Mouse (Mus musculus): Measurements from ENCODE around the gene Plcl2. TPM values are rescaled to one million over a fixed set of nuclear protein-coding genes. Genes with fewer than 3 reads are reported as not detected.
"Not testable (repeated sequence)": the region's sequence is repeated elsewhere in the genome, so short reads cannot be mapped to it uniquely, and the experiment has no call there.

Plcl2 gene
- polyA plus RNA-seq, 1 experiment from 2014 or later: 3.7 TPM

DNA sequence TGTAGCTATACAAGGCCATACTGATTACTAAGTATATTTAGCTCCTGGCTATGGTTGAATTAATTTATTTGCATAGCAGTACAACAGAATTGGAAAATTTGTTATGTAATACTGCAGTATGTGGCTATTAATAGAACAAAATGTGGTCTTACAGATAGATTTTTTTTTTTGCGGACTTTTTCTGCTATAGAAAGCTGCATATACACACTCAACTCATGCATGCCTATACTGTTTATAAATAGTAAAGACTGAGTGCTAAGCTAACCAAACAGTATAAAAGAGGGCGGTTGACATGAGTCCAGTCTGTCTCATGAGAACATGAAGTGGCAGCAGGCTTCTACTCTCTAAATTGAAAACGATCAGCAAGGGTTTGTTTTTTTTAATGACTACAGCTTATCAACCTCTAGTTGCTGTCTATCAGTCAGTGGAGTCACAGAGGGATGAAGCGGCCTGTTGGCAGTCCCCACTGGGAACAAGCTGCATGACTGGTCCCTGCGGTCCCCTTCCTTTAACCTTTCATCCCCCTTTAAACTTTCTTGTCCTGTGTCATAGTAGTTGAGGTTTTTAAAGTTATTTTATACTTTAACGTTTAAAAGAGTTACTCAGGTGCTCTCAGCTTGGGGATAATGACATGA lies 8.7 kb downstream of the Plcl2 start:
- ATAC-seq (ENCODE audit: low FRiP score, low read depth): no peak

DNA sequence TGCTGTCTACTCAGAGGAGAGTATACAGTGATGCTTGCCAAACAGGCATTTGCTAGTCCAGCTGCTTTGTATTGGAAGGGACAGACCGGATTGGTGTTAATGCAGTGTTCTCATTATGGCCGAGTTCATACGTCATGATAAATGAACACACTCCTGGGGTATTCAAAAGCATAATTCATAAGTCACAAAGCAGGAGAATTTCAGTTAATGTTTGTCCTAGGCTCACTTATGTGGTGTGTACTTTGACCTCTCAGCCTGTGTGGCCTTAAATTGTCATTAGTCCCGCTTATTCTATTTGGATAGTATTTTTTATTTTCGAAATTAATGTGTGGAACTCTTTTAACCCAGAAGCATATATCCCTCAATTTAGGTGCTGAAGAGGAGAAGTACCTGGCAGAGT lies 10.4 kb downstream of the Plcl2 start:
- Histone ChIP-seq H3K4me1 (no peaks in the 10 kb centered on the region), H3K9me3 (no peaks in the 10 kb centered on the region), H3K9ac (no peak overlapping the region), H3K27ac (no peak overlapping the region), H3K4me2 (replicated peaks) (no peak overlapping the region), H3K27me3 (no peaks in the 10 kb centered on the region), H3K4me3 (no peak overlapping the region), H3K36me3 (no peaks in the 10 kb centered on the region)
- ATAC-seq (ENCODE audit: low FRiP score, low read depth): no peak
- WGBS: 89% methylated on average over 5 of the region's 5 CpGs

More for the DNA sequence above, 8.7 kb downstream of the Plcl2 start:
- H3K4me1 ChIP-seq: no peaks in the 10 kb centered on the region
- no peaks in the 10 kb centered on the region for H3K36me3 ChIP-seq
- no peak overlapping the region for H3K4me2 ChIP-seq (replicated peaks)
- H3K4me3 ChIP-seq: no peak overlapping the region
- no peak overlapping the region for H3K9ac ChIP-seq
- no peaks in the 10 kb centered on the region for H3K9me3 ChIP-seq
- no peak overlapping the region for H3K27ac ChIP-seq
- no peaks in the 10 kb centered on the region for H3K27me3 ChIP-seq
- 74% methylated on average over 6 of the region's 6 CpGs for WGBS

DNA sequence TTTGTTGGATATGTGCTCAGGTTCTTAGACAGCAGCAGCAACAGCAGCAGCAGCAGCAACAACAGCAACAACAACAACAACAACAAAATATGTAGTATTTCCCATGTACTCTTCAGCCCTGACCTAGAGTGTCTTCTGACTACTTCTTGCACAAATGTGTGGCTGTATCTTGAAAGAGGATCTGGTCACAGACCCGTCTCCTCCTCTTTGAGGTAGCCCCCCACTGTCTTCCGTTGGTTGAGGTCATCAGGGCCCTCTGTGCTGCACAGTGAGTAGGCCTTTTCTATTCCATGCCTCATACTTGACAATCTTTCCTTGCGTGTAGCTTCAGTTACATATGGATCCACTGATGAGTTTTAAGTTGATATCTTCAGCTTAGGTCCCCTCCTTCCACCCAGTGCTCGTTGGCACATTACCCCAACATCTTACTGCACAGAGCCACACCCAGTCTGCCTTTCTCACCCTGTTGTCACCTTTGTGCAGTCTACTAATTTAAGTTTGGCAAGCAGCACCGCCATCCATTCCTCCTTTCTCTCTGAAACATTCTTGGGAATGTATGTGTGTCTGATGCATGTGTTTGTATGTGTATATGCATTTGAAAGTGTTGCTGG lies 13.4 kb downstream of the Plcl2 start:
- Histone ChIP-seq H3K36me3 (no peaks in the 10 kb centered on the region), H3K9me3 (no peaks in the 10 kb centered on the region), H3K4me3 (no peak overlapping the region), H3K27me3 (no peaks in the 10 kb centered on the region), H3K4me1 (0 out of 2 replicates have a peak, but pooled peaks cover 3% of the 10 kb centered on the region), H3K4me2 (replicated peaks) (no peak overlapping the region), H3K27ac (no peak overlapping the region), H3K9ac (no peak overlapping the region)
- no peak for ATAC-seq (ENCODE audit: low FRiP score, low read depth)
- 84% methylated on average over 5 of the region's 5 CpGs for WGBS

DNA sequence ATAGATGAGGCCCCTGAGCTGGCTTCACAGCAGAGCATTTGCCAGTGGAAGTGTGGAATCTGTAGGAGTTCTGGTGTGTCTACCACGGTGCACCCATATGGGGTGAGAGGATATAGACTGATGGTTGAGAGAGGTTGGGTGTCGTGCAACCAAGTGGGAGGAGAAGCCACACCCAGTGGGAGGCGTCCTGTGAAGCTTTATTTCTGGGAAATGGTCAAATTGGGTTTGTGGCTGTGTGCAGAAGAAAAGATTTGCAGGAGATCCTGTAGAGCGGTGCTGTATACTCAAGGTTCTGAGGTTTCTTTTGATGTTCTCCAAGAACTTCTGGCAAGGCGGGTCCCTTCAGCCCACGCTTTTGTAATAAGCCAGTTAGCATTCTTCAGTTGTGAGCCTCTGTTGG lies 15.8 kb downstream of the Plcl2 start:
- no peak overlapping the region for H3K4me3 ChIP-seq
- no peaks in the 10 kb centered on the region for H3K9me3 ChIP-seq
- no peak overlapping the region for H3K27ac ChIP-seq
- H3K36me3 ChIP-seq: no peaks in the 10 kb centered on the region
- 74% methylated on average over 6 of the region's 6 CpGs for WGBS
- H3K27me3 ChIP-seq: no peaks in the 10 kb centered on the region
- ATAC-seq (ENCODE audit: low FRiP score, low read depth): no peak
- H3K4me2 ChIP-seq (replicated peaks): no peak overlapping the region
- no peak overlapping the region for H3K9ac ChIP-seq
- H3K4me1 ChIP-seq: 0 out of 2 replicates have a peak, but pooled peaks cover 3% of the 10 kb centered on the region

DNA sequence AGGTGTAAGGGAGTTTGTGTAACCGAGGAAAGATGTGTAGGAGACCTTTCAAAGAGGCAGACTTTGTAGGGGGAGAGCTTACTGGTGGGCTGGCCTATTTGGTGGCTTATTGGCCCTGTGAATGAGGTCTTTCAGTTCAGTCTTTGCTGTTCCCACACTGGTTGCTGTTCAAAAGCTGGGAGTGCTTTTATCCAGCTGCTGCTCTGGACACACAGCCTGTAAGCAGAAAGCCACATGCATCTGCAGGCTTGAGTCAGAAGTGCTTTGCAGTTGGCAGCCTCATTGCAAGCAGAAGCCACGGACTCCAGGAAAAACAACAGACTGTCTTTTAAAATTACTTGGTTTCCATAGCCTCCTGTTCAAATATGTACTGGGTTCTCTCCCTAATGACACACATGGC lies 16.6 kb downstream of the Plcl2 start:
- no peak overlapping the region for H3K27ac ChIP-seq
- ATAC-seq (ENCODE audit: low FRiP score, low read depth): 0 out of 2 replicates have a peak, but pooled peaks have one; percentile 19
- H3K36me3 ChIP-seq: no peaks in the 10 kb centered on the region
- H3K27me3 ChIP-seq: no peaks in the 10 kb centered on the region
- no peak overlapping the region for H3K9ac ChIP-seq
- no peaks in the 10 kb centered on the region for H3K9me3 ChIP-seq
- H3K4me2 ChIP-seq (replicated peaks): no peak overlapping the region
- WGBS: 38% methylated on average over 2 of the region's 2 CpGs
- 0 out of 2 replicates have a peak, but pooled peaks cover 3% of the 10 kb centered on the region for H3K4me1 ChIP-seq
- H3K4me3 ChIP-seq: no peak overlapping the region

DNA sequence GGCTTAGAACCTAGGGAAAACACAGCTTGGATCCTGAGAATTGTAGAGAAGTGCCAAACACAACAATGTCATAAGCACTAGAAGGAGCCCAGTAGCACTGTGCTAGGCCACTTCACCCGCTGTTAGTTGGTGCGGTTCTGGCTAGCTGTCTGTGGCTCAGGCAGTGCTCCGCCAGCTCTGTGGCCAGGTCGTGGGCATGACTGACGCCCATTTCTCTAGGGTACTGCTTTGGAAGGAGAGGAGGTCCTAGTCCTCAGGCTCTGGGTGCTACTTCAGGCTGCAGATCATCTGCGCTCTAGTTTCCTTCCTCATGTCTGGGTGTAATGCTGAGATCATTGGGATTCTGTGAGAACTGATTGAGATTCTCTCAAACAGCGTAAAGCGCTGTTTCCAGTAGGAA lies 20.9 kb downstream of the Plcl2 start:
- Histone ChIP-seq H3K36me3 (no peaks in the 10 kb centered on the region), H3K4me1 (0 out of 2 replicates have a peak, but pooled peaks cover 3% of the 10 kb centered on the region), H3K9me3 (no peaks in the 10 kb centered on the region), H3K27me3 (no peaks in the 10 kb centered on the region), H3K4me2 (replicated peaks) (no peak overlapping the region), H3K4me3 (no peak overlapping the region), H3K27ac (no peak overlapping the region), H3K9ac (no peak overlapping the region)
- WGBS: 87% methylated on average over 8 of the region's 8 CpGs
- ATAC-seq (ENCODE audit: low FRiP score, low read depth): no peak

DNA sequence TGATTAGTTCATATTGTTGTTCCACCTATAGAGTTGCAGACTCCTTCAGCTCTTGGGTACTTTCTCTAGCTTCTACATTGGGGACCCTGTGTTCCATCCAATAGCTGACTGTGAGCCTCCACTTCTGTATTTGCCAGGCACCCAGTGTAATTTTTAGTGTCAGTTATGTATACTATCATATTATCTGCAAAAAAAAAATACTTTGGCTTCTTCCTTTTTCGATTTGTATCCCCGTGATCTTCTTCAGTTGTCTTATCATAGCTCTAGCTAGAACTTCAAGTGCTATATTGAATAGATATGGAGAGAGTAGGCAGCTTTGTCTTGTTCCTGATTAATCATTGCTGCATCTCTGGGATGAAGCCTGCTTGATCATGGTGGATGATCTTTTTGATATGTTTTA lies 25.7 kb downstream of the Plcl2 start:
- not testable (repeated sequence) for H3K36me3 ChIP-seq; H3K4me2 ChIP-seq (replicated peaks); H3K9me3 ChIP-seq; H3K27me3 ChIP-seq; ATAC-seq (ENCODE audit: low FRiP score, low read depth); H3K4me3 ChIP-seq; H3K4me1 ChIP-seq; H3K27ac ChIP-seq; H3K9ac ChIP-seq
- 91% methylated on average over 2 of the region's 2 CpGs for WGBS

DNA sequence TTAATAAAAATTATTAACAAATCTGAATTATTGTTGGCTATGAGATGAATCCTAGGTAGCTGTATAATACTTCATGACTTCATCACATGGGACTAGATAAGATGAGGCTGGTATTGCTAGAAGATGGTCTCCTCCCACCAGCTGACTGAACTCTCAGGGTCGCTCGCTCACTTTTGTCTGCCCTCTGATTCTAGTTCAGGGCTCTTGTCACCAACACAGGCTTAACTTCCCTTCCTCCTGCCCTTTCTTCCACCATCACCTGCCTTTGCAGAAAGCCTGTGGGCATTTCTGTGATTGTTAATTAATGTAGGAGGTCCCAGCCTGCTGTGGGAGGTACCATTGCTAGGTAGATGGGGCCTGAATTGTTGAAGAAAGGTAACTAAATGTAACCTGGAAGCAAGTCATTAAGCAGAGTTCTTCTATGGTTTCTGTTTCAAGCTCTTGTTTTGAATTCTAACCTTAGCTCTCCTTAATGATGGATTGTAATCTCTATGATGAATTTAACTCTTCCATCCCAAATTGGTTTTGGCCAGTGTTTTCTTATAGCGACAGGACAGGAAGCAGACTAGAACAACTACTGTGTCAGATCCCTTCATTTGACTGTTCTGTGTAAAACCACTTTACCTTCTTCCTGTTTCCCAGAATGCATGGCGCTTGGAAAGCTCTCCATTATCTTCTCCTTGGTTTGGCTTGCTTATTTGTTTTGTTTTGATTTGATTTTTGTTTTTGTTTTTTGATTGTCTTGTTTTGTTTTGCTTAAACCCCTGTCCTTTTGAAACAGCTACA lies 27.4 kb downstream of the Plcl2 start:
- Histone ChIP-seq H3K27me3 (no peaks in the 10 kb centered on the region), H3K4me3 (no peak overlapping the region), H3K36me3 (no peaks in the 10 kb centered on the region), H3K9me3 (no peaks in the 10 kb centered on the region), H3K9ac (no peak overlapping the region), H3K27ac (no peak overlapping the region), H3K4me2 (replicated peaks) (no peak overlapping the region), H3K4me1 (no peaks in the 10 kb centered on the region)
- no peak for ATAC-seq (ENCODE audit: low FRiP score, low read depth)
- WGBS: 95% methylated on average over 4 of the region's 4 CpGs

DNA sequence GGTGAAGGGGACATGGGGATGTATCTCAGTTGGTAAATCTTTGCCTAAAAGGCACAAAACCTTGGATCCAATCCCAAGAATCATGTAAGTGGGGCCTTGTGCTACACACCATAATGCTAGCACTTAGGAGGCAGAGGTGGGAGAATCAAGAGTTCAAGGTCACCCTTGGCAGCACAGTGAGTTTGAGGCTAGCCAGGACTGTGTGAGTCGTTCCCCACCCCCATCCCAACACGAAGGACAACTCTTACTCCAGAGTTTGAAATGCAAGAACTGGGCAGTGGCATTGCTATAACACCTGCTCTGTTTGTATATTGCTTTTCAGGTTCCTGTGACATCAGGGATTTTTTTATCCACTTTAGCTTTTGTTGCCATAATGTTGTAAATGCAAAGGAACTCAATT lies 28.6 kb downstream of the Plcl2 start:
- ATAC-seq (ENCODE audit: low FRiP score, low read depth): no peak
- H3K9ac ChIP-seq: no peak overlapping the region
- H3K4me2 ChIP-seq (replicated peaks): no peak overlapping the region
- H3K9me3 ChIP-seq: peaks cover 4% of the 10 kb centered on the region
- H3K27ac ChIP-seq: no peak overlapping the region
- H3K36me3 ChIP-seq: 0 out of 2 replicates have a peak, but pooled peaks cover 4% of the 10 kb centered on the region
- 78% methylated on average over 2 of the region's 2 CpGs for WGBS
- H3K4me3 ChIP-seq: no peak overlapping the region
- no peaks in the 10 kb centered on the region for H3K4me1 ChIP-seq
- no peaks in the 10 kb centered on the region for H3K27me3 ChIP-seq

DNA sequence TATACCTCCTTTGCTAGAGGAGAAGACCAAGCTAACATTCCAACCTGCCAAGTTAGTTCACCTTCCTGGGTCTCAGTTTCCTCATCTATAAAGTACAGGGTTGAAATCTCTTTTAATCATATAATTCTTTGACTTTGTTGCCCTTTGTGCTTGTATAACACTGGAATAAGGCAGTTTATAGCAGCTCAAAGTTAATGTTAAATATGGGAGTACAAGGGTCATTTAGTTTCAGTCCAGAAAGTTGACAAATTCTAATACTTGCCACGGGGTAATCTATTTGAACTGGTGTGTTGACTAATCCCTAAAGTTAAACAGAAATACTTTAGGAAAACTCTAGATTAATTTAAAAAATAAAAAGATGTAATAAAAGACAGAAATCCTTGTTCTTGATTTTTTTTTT lies 35.7 kb downstream of the Plcl2 start:
- Histone ChIP-seq H3K9ac (no peak overlapping the region), H3K9me3 (peaks cover 4% of the 10 kb centered on the region), H3K27me3 (no peaks in the 10 kb centered on the region), H3K4me1 (no peaks in the 10 kb centered on the region), H3K36me3 (peaks cover 4% of the 10 kb centered on the region; the same call in 1 of the 2 replicates), H3K4me2 (replicated peaks) (no peak overlapping the region), H3K27ac (no peak overlapping the region), H3K4me3 (no peak overlapping the region)
- 92% methylated on average over 1 of the region's 1 CpGs for WGBS
- no peak for ATAC-seq (ENCODE audit: low FRiP score, low read depth)

DNA sequence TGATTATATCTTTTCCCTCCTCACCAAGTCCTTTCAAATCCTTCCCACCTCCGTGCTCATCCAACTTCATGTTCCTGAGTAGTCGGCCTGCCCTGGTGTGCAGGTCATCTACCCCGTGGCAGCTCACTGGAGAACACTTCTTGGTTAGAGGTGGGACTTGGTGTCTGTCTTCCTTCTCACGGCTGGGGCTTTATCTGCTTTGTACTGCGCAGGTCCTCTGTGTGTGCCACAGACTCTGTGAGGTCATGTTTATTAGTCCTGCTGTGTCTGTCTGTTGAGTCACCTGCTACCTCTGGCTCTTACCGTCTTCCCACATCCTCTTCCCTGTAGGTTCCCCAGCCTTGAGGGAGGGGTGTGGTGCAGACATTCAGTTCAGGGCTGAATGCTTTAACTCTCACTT lies 36.1 kb downstream of the Plcl2 start:
- no peak overlapping the region for H3K27ac ChIP-seq
- no peaks in the 10 kb centered on the region for H3K4me1 ChIP-seq
- no peaks in the 10 kb centered on the region for H3K27me3 ChIP-seq
- no peak overlapping the region for H3K4me2 ChIP-seq (replicated peaks)
- no peak overlapping the region for H3K9ac ChIP-seq
- H3K4me3 ChIP-seq: no peak overlapping the region
- 80% methylated on average over 6 of the region's 6 CpGs for WGBS
- peaks cover 4% of the 10 kb centered on the region for H3K9me3 ChIP-seq
- no peak for ATAC-seq (ENCODE audit: low FRiP score, low read depth)
- H3K36me3 ChIP-seq: peaks cover 4% of the 10 kb centered on the region; the same call in 1 of the 2 replicates

DNA sequence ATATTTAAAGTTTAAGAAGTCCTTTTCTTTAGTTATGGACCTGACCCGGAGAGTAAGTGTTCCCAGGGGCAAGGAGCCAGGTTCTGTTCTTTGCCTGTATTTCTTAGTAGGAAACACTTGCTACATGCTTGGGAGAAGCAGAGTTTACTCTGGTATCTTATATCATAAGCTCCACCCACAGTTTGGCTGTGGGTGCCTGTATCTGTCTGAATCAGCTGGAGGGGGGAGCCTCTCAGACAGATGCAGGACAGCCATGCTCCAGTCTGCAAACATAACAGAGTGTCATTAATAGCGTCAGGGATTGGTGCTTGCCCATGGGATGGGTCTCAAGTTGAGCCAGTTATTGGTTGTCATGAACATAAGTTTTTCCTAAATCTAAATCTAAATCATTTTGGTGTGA lies 42.9 kb downstream of the Plcl2 start:
- no peak overlapping the region for H3K4me2 ChIP-seq (replicated peaks)
- no peak overlapping the region for H3K9ac ChIP-seq
- H3K4me3 ChIP-seq: no peak overlapping the region
- ATAC-seq (ENCODE audit: low FRiP score, low read depth): no peak
- H3K9me3 ChIP-seq: no peaks in the 10 kb centered on the region
- H3K27ac ChIP-seq: no peak overlapping the region
- WGBS: 82% methylated on average over 2 of the region's 2 CpGs
- H3K27me3 ChIP-seq: no peaks in the 10 kb centered on the region
- no peaks in the 10 kb centered on the region for H3K36me3 ChIP-seq
- peaks cover 7% of the 10 kb centered on the region for H3K4me1 ChIP-seq

Data from limb, embryonic 13.5 days (tissue).